Mouse (Mus musculus): ENCODE results near the gene Vcpkmt.
"Not testable (repeated sequence)": the region's sequence is repeated elsewhere in the genome, so short reads cannot be mapped to it uniquely, and the experiment has no call there.

The Vcpkmt gene

GRCm38 (mm10) chr12:69582613-69583269 is at the start of gene Vcpkmt:
TSS of gene Vcpkmt (minus strand) at chr12:69583028.
- peak; percentile 90 for DNase-seq (ENCODE audit: low read depth)

GRCm38 (mm10) chr12:69618590-69618989 is 35.8 kb upstream of the Vcpkmt start:
- DNase-seq (ENCODE audit: low read depth): peak; percentile 14

- no peak for DNase-seq (ENCODE audit: low read depth)
These were observed 21.5 kb upstream of the Vcpkmt start for GRCm38 (mm10) chr12:69604367-69604766.

GRCm38 (mm10) chr12:69597446-69597845 is 14.6 kb upstream of the Vcpkmt start:
- no peak for DNase-seq (ENCODE audit: low read depth)

GRCm38 (mm10) chr12:69593130-69593529 is 10.3 kb upstream of the Vcpkmt start:
- DNase-seq (ENCODE audit: low read depth): no peak

- DNase-seq (ENCODE audit: low read depth): no peak
These were observed 422 bp upstream of the Vcpkmt start for GRCm38 (mm10) chr12:69583270-69583629.

- no peak for DNase-seq (ENCODE audit: low read depth)
These were observed 614 bp downstream of the Vcpkmt start for GRCm38 (mm10) chr12:69582216-69582612.

- no peak for DNase-seq (ENCODE audit: low read depth)
These were observed 3.2 kb downstream of the Vcpkmt start for GRCm38 (mm10) chr12:69579623-69580022.

- DNase-seq (ENCODE audit: low read depth): no peak
These were observed 6.7 kb downstream of the Vcpkmt start for GRCm38 (mm10) chr12:69576120-69576627.

- DNase-seq (ENCODE audit: low read depth): peak; percentile 72
These were observed 8.6 kb downstream of the Vcpkmt start for GRCm38 (mm10) chr12:69573916-69574881.

GRCm38 (mm10) chr12:69573271-69573670 is 9.6 kb downstream of the Vcpkmt start:
- DNase-seq (ENCODE audit: low read depth): no peak

GRCm38 (mm10) chr12:69569926-69570325 is 12.9 kb downstream of the Vcpkmt start:
- DNase-seq (ENCODE audit: low read depth): no peak

- DNase-seq (ENCODE audit: low read depth): no peak
These were observed 14.6 kb downstream of the Vcpkmt start for GRCm38 (mm10) chr12:69568266-69568665.

- DNase-seq (ENCODE audit: low read depth): not testable (repeated sequence)
These were observed 21.8 kb downstream of the Vcpkmt start for GRCm38 (mm10) chr12:69561006-69561405.

GRCm38 (mm10) chr12:69556221-69556861 is 26.5 kb downstream of the Vcpkmt start:
- DNase-seq (ENCODE audit: low read depth): no peak

GRCm38 (mm10) chr12:69545456-69546178 is 37.2 kb downstream of the Vcpkmt start:
- no peak for DNase-seq (ENCODE audit: low read depth)

- no peak for DNase-seq (ENCODE audit: low read depth)
These were observed 37.8 kb downstream of the Vcpkmt start for GRCm38 (mm10) chr12:69544994-69545393.

GRCm38 (mm10) chr12:69544562-69544961 is 38.3 kb downstream of the Vcpkmt start:
- DNase-seq (ENCODE audit: low read depth): no peak

- no peak for DNase-seq (ENCODE audit: low read depth)
These were observed 40.5 kb downstream of the Vcpkmt start for GRCm38 (mm10) chr12:69542376-69542775.

GRCm38 (mm10) chr12:69541663-69542062 is 41.2 kb downstream of the Vcpkmt start:
- DNase-seq (ENCODE audit: low read depth): no peak

GRCm38 (mm10) chr12:69539353-69539752 is 43.5 kb downstream of the Vcpkmt start:
- DNase-seq (ENCODE audit: low read depth): no peak
